Mouse (Mus musculus): ENCODE measurements at regions not wholly inside any gene's neighbourhood (a gene's known extent, or its start where the extent isn't known, plus 50 kb on each side); places are given as distances from the start of the nearest gene placed in this dataset.
A peak's percentile ranks its signal among the peaks of the same experiment; 100 is the strongest.

GRCm38 (mm10) chr6:31065419-31065818 is 106.5 kb upstream of the Klf14 start:
- no peak for DNase-seq (ENCODE audit: low spot score)

DNA sequence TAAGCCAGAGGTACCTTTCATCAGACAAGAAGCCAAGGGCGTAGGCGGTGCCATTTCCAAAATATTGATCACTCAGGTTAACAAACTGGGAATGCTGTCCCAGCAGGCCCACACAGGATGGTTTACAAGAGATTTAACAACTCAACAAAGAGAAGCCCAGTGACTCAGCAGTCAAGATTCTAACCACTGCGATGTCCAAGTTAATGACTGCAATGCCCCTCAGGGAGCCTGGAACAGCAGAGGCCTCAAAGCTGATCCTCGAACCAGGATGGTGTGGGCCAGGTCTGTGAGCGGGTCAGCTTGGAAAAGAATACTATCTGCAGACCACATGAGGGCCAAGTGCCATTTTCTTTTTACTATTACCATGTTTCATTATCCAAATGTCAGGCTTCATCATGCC is 108.0 kb upstream of the Klf14 start:
- no peak for DNase-seq (ENCODE audit: low spot score)

DNA sequence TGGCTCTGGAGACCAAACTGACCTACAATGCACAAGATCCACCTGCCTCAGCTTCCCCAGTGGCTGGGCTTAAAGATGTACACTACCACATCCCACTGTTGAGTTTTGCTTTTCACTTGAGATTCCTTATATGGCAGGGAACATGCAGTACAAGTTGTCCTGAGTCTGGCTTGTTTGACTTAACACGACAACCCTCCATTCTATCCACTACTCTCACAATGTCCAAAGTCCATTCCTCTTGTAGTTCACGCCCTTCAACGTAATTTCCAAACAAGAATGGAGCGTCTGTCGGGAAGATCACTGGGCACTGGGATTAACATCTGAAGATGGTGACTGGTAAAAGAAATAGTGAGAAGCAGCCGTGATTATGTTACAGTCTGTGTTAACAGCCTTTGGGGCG is 108.6 kb upstream of the Klf14 start:
- DNase-seq (ENCODE audit: low spot score), result no peak

DNA sequence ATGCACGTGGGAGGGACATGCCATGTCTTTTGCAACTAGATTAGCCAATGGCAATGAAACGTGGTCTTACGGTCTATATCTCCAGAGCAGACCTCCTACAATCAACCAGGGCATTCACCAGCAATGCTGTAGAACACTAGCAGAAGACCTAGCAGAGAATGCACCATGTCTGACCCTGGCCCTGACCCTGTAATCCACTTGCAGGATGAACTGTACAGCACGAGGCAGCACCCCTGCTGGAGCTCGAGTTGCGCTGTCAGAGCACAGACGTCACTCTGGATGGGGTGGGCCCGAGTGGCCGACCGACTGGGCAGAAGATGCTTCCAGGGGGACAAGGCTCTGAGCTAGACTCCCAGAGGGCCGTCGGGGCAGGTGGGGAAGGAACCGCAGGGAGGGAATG is 110.4 kb upstream of the Klf14 start:
- no peak for DNase-seq (ENCODE audit: low spot score)

- no peak for DNase-seq (ENCODE audit: low spot score)
Measured at GRCm38 (mm10) chr6:31070537-31070936, 111.7 kb upstream of the Klf14 start.

DNA sequence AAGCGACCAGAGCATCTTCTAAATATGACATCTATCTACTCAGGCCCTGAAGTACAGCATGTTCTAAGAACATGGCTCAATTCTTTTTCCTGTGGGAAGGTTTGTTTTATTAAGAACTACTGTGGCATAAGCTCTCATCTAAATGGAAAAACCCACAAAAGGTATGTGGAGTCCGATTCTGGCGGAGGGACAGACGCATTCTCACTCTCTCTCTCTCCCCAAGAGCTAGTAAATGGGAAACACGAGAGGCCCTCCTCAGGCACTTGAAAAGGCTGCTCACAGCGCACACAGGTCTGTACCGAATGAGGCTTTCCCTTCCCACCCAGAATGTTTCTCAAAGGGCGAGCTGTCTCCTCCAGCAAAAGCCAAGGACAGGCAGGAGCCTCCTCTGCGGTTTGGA is 112.1 kb upstream of the Klf14 start:
- DNase-seq (ENCODE audit: low spot score), result no peak

DNA sequence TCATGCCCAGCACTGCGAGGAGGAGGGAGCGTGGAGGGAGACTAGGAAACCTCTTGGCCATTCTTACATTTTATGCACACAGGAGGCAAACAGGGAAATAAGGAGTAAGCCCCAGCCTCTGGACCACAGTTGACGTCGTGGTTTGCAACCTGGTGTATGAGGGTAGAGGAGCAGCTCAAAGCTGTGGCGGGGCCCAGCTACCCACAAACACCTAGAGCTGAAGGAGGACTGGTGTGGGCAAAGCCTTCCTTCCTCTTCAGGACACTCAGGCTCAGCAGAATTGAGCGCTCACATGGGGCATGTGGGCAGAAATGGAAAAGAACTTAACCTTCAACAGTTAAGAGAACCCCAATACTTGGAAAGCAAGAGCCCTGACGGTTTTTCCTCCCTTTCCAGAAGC is 113.2 kb upstream of the Klf14 start:
- no peak for DNase-seq (ENCODE audit: low spot score)

DNA sequence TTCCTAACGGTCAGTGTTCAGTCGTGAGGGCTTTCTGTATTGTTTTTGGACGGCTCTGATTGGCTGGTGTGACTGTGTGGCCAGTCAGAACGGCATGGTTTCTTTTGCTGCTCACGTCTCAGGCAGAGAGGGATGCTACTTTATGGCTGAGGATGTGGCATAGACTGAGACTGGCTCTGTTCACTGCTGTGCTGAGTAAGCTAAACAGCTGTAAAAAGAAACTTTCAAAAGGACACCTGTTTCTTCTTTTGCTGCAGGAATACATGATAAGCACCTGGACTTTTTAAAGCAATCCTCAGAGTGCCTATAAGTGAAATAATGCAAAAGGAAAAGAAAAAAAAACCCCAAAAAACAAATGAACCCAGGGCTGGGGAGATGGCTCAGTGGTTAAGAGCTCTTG is 113.7 kb upstream of the Klf14 start:
- DNase-seq (ENCODE audit: low spot score), result no peak

- no peak for DNase-seq (ENCODE audit: low spot score)
Measured at GRCm38 (mm10) chr6:31073338-31073737, 114.5 kb upstream of the Klf14 start.

DNA sequence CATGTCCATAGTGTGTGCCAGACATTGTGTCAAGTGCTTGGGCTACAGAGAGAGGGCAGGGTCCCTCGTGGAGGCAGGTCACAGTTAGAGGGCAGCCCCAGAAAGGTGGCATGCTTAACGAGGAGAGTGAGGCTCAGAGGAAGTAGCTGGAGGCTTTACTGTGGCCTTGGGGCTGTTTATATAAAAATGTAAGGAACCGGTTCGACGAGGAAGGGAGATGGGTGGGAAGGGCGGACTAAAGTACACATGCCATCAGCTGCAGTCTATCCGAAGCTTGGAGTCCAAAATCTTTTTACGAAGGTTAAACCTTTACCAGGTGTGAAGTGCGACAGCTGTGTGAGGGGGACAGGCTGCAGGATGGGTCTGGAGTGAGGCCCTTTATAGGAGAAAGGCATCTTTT is 115.5 kb upstream of the Klf14 start:
- no peak for DNase-seq (ENCODE audit: low spot score)

DNA sequence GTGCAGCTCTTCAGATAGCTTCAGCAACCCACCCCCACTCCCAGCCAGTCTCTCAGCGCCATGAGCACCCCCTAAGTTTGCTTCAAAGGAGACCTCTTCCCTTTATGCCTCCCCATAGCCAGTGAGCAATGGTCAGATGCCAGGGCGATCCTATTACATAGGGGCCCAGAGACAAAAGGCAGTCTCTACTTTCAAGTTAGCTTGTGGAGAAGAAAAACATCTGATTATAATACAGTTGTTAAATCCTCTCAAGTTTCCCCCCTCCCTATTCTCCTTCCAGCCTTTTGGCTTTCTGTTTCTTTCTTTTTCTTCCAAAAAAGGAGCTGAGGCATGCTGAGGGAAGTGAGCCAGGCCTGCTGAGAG is 116.3 kb upstream of the Klf14 start:
- DNase-seq (ENCODE audit: low spot score), result no peak

GRCm38 (mm10) chr6:31075572-31076477 is 116.9 kb upstream of the Klf14 start:
- peak; percentile 70 for DNase-seq (ENCODE audit: low spot score)

- no peak for DNase-seq (ENCODE audit: low spot score)
Measured at GRCm38 (mm10) chr6:31076478-31076834, 117.6 kb upstream of the Klf14 start.

GRCm38 (mm10) chr6:31077216-31077615 is 118.3 kb upstream of the Klf14 start:
- DNase-seq (ENCODE audit: low spot score), result no peak

DNA sequence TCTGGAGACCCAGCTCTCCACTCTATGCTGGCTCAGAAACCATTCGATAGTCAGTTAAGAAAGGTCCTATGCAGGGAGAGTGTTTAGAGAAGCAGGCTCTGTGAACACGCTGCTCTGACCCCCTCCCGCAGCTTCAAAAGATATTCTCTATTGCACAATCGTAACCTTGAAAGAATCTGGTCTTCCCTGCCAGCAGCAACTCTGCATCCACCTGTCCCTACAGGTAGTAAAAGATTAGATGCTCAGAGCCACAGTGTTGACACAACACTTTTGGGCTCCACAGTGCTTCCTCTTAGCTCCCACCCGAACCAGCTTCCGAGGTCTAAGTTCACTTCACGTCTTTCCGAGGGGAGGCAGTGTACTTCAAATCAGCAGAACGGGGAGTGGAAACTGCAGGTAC is 118.9 kb upstream of the Klf14 start:
- DNase-seq (ENCODE audit: low spot score), result no peak

DNA sequence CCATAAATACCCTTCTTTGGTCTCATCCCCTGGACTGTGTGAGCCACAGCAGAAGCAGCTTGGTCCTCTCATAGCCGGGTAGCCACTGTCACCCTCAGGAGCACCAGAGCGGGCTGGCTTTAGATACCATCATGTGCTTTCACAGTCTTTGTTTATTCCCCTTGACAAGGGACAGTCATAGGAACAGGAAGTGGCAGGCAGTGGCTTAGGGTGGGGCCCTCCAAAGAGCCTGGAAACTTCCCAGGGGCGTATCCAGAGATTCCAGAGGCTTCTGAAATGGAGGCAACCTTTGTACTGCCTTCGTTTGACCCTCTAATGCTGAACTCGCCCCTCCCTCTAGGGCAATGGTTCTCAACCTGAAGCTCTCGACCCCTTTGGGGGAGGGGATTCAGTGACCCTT is 119.5 kb upstream of the Klf14 start:
- DNase-seq (ENCODE audit: low spot score), result peak; percentile 51

DNA sequence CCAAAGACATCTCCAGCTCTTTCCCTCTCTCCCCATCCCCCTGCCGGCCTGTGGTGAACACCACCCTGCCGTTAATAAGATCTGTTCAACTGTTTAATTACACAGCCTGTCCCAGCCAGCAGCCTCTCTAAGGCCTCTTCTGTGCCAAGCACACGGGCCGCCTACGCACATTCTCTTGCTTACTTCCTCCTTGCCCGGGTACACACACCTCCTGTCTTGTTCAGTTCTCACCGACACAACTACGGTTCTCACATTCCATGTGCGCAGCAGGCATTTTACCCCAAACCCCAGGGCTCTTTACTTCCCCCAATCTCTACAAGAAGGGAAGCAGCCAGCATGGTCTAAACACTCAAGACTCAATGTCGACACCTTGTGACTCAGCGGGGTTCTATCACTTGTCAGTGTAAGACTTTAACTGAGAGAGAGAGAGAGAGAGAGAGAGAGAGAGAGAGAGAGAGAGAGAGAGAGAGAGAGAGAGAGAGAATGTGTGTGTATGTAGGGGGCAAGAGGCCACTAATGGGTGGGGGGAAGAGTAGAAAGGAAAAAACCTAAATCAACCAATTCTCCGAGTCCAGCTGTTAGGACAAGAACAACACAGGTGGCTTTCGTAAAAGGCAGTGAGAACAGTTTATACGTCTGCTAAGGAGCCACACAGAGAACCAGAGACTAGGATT is 120.8 kb upstream of the Klf14 start:
- DNase-seq (ENCODE audit: low spot score), result no peak

GRCm38 (mm10) chr6:31080279-31080678 is 121.4 kb upstream of the Klf14 start:
- DNase-seq (ENCODE audit: low spot score), result no peak

- DNase-seq (ENCODE audit: low spot score), result no peak
Measured at GRCm38 (mm10) chr6:31080691-31081090, 121.8 kb upstream of the Klf14 start.

GRCm38 (mm10) chr6:31081238-31081637 is 122.4 kb upstream of the Klf14 start:
- no peak for DNase-seq (ENCODE audit: low spot score)

DNA sequence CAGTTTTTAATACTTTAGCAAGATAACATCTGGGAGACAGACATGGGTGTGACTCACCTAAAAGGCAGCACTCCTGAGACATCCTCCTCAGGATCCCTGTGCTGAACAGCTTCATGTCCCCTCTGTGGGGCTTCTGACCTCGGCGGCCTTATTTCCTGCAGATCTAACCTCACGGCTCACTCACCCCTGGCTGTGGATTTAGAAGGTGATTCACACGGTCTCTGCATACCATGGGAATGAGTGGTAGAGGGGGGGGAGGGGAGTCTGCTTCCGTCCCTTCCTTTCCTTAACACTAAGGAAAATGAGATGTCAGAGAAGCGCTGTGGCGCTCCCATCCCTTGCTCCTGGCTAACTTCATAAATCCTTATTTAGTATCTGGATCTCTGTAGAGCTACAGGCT is 123.1 kb upstream of the Klf14 start:
- DNase-seq (ENCODE audit: low spot score), result no peak

- DNase-seq (ENCODE audit: low spot score), result no peak
Measured at GRCm38 (mm10) chr6:31082613-31083470, 124.0 kb upstream of the Klf14 start.

GRCm38 (mm10) chr6:31083701-31084100 is 124.8 kb upstream of the Klf14 start:
- no peak for DNase-seq (ENCODE audit: low spot score)

Data from urinary bladder, postnatal 25 days (tissue).